Mouse (Mus musculus) kidney, postnatal 0 days (tissue): ENCODE measurements at regions not wholly inside any gene's neighbourhood (a gene's known extent, or its start where the extent isn't known, plus 50 kb on each side); places are given as distances from the start of the nearest gene placed in this dataset.

ENCODE experiments used
- ATAC-seq: fragments of 200-750 bp; cut with Nextera tagmentation; replicated peaks from 2 replicates; pipeline ENCODE4 v1.8.0; 2017; ENCODE audit warnings: low read depth, moderate number of reproducible peaks, moderate TSS enrichment, moderate library complexity; ENCODE audit not compliant: low FRiP score
- DNase-seq: peaks from one replicate; pipeline ENCODE4 v3.0.0-alpha.2; 2016; ENCODE audit warnings: low spot score
- H3K27ac ChIP-seq: fragments of 300-500 bp; sonication (generic); 2 replicates; pipeline ENCODE4 v1.5.1; 2014; ENCODE audit warnings: mild to moderate bottlenecking
- H3K27me3 ChIP-seq: fragments of 300-500 bp; sonication (generic); 2 replicates; pipeline ENCODE4 v1.6.1; 2014; ENCODE audit warnings: low read length, mixed read lengths; ENCODE audit not compliant: insufficient read depth
- H3K36me3 ChIP-seq: fragments of 300-500 bp; sonication (generic); 2 replicates; pipeline ENCODE4 v1.6.1; 2014; ENCODE audit warnings: low read length, mixed read lengths; ENCODE audit not compliant: insufficient read depth
- H3K4me1 ChIP-seq: fragments of 300-500 bp; sonication (generic); replicated peaks from 2 replicates; pipeline ENCODE4 v1.6.1; 2014; ENCODE audit warnings: antibody characterized with exemption, low read length, mixed read lengths; ENCODE audit not compliant: insufficient read depth
- H3K4me2 ChIP-seq: fragments of 300-500 bp; sonication (generic); 2 replicates; pipeline ENCODE4 v1.6.1; 2014; ENCODE audit warnings: mild to moderate bottlenecking, low read length, moderate library complexity, mixed read lengths
- H3K4me3 ChIP-seq: fragments of 300-500 bp; sonication (generic); replicated peaks from 2 replicates; pipeline ENCODE4 v1.5.1; 2014; ENCODE audit warnings: low read depth, low read length
- H3K9ac ChIP-seq: fragments of 300-500 bp; sonication (generic); 2 replicates; pipeline ENCODE4 v1.6.1; 2014; ENCODE audit warnings: low read depth, low read length
- H3K9me3 ChIP-seq: fragments of 300-500 bp; sonication (generic); replicated peaks from 2 replicates; pipeline ENCODE4 v1.6.1; 2016; ENCODE audit warnings: low read length, inconsistent platforms, mixed read lengths
- CTCF ChIP-seq: IDR thresholded peaks from 2 replicates; pipeline ENCODE4 v1.5.1; 2016; ENCODE audit warnings: antibody characterized with exemption, low read depth, mild to moderate bottlenecking, moderate library complexity
- WGBS: fragments of 180-500 bp; shearing (Covaris S2); extraction: QIAGEN DNeasy Blood & Tissue Kit; methylation state at CpG from one replicate; pipeline ENCODE4 v1.1.7; 2014; 5-methylcytosine and 5-hydroxymethylcytosine counted together

DNA sequence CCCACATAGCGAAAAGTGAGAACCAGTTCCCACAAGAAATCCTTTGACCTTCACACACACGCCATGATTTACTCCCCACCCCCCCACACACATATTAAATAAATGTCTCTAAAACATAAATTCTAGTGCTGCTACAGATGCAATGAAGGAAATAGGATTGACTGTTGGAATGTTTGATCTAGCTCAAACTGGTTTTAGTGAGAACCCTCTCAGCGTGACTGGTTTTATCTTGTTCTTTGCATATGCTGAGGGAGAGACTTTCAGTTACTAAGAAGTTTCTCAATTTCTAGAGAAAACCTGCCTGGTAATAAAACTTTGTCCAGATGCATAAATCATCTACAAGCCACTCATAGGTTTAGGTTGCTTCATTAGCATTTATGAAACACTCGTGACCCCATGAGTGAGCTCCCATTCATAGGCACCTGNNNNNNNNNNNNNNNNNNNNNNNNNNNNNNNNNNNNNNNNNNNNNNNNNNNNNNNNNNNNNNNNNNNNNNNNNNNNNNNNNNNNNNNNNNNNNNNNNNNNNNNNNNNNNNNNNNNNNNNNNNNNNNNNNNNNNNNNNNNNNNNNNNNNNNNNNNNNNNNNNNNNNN lies 66.4 kb upstream of the Hmcn1 start:
- Histone ChIP-seq H3K9me3 (no peaks in the 10 kb centered on the region), H3K4me1 (peaks cover 20% of the 10 kb centered on the region), H3K4me3 (no peak overlapping the region), H3K27me3 (no peaks in the 10 kb centered on the region), H3K27ac (peak overlapping the region; percentile 79), H3K4me2 (no peak overlapping the region), H3K36me3 (no peaks in the 10 kb centered on the region), H3K9ac (no peak overlapping the region)
- ATAC-seq (peak; percentile 80), DNase-seq (peak; percentile 61)
- WGBS: 46% methylated on average over 4 of the region's 4 CpGs
- TF ChIP-seq CTCF: no peak

- no peaks in the 10 kb centered on the region for H3K36me3 ChIP-seq
- H3K4me2 ChIP-seq: no peak overlapping the region
- DNase-seq (peak; percentile 65), ATAC-seq (no peak)
- H3K9ac ChIP-seq: no peak overlapping the region
- peak; percentile 47; the same call in 1 of the 2 replicates for TF ChIP-seq CTCF
- no peaks in the 10 kb centered on the region for H3K9me3 ChIP-seq
- H3K4me3 ChIP-seq: no peak overlapping the region
- 46% methylated on average over 9 of the region's 9 CpGs for WGBS
- peak overlapping the region; percentile 77; the same call in 1 of the 2 replicates for H3K27ac ChIP-seq
- peaks cover 25% of the 10 kb centered on the region for H3K4me1 ChIP-seq
- H3K27me3 ChIP-seq: no peaks in the 10 kb centered on the region
Observed at GRCm38 (mm10) chr1:151065090-151065567, 71.9 kb upstream of the Hmcn1 start.

- DNase-seq: peak; percentile 89
- peak; percentile 48 for TF ChIP-seq CTCF
- no peaks in the 10 kb centered on the region for H3K9me3 ChIP-seq
- H3K4me2 ChIP-seq: no peak overlapping the region
- no peaks in the 10 kb centered on the region for H3K27me3 ChIP-seq
- H3K4me1 ChIP-seq: peaks cover 25% of the 10 kb centered on the region
- peak overlapping the region; percentile 76 for H3K27ac ChIP-seq
- no peaks in the 10 kb centered on the region for H3K36me3 ChIP-seq
- no peak overlapping the region for H3K4me3 ChIP-seq
- no peak overlapping the region for H3K9ac ChIP-seq
- 46% methylated on average over 15 of the region's 15 CpGs for WGBS
- peak; percentile 86 for ATAC-seq
Observed at GRCm38 (mm10) chr1:151066379-151067128, 73.3 kb upstream of the Hmcn1 start.

DNA sequence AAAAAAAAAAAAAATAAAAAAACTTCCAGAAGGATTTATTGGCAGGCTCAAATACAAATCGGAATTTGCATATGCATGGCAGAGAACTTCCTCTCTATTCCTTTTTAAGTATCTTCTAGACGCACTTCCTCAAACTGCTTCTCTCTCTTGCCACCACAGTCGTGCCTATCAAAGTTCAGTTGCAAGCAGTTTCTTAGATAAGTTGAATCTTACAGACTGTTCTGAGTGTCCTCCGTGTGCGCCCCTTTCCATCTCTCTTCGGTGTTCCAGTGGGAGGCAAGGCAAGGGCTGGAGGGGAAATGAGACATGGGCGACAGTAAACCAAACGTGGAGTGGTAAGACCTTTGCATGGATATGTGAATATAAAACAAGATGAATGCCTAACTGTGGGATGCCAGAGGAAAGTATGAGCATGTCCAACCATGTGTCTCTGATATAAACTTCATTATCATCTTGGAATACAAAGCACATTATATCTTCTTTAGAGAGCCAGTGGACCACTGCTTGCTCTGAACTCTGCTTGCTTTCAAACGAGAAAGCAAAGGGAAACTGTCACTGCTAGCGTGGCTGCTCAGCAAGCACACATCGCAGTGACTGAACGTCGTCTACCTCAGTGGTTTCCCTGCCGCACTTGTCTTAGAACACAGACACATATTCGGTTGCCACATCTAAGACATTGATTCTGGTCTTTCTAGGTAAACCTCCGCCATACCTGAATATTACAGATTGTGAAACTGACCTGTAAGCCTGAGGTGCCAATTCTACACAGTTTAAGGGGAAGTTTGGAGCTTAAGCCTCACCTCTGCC lies 81.5 kb upstream of the Hmcn1 start:
- WGBS: 88% methylated on average over 16 of the region's 16 CpGs
- Histone ChIP-seq H3K9ac (no peak overlapping the region), H3K27me3 (no peaks in the 10 kb centered on the region), H3K27ac (no peak overlapping the region), H3K36me3 (no peaks in the 10 kb centered on the region), H3K4me2 (no peak overlapping the region), H3K4me1 (no peaks in the 10 kb centered on the region), H3K4me3 (no peak overlapping the region), H3K9me3 (no peaks in the 10 kb centered on the region)
- TF ChIP-seq CTCF: no peak
- DNase-seq (no peak), ATAC-seq (no peak)

DNA sequence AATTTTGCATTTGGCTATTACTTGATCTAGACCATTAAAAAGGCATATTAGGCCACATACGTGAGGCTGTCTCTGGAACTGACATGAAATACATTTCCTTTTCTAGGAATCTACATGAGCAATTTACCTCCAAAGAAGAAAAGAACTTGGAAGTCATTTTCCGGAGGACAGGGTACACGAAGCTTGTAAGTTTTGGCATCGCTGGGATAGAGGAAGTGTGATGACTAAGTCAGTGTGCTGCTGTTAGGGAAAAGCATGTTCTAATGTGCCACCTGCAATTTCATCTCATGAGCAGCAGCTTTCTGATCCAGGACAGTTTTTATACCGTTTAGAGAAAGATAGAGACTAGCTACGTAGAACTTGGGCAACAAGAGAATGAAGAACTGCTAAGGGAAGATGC lies 82.3 kb upstream of the Hmcn1 start:
- no peak overlapping the region for H3K4me3 ChIP-seq
- H3K36me3 ChIP-seq: no peaks in the 10 kb centered on the region
- DNase-seq (no peak), ATAC-seq (no peak)
- H3K27ac ChIP-seq: no peak overlapping the region
- 81% methylated on average over 6 of the region's 6 CpGs for WGBS
- H3K27me3 ChIP-seq: no peaks in the 10 kb centered on the region
- H3K4me2 ChIP-seq: no peak overlapping the region
- no peaks in the 10 kb centered on the region for H3K9me3 ChIP-seq
- H3K4me1 ChIP-seq: no peaks in the 10 kb centered on the region
- H3K9ac ChIP-seq: no peak overlapping the region
- no peak for TF ChIP-seq CTCF

DNA sequence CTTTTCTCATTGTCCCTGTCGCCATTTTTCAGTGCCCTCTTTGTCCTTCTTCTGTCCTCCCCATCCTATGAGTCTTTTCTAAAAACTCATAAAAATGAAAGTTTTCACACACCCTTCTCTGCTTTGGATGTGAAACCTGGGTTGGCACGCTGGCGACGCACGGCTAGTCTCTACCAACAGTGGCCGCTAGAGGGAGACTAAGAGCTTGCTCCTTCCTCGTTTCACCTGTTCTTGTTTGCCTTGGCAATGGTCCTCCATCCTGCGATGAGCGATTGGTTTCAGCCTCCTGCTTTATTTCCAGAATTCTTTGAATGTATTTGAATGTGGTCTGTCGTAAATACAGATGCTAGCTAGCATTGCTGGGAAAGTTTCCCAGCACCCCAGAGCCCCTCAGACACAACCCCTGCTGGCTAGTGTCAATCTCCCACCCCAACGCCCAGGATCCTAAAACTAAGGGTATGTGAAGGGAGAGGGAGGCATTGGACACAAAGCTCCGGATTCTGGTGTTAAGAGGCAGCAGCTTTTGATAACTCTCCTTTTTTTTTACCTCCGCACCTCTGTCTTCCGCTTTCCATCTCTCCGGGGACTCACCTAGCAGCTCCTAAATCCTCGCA lies 85.8 kb upstream of the Hmcn1 start:
- no peaks in the 10 kb centered on the region for H3K4me1 ChIP-seq
- WGBS: 29% methylated on average over 16 of the region's 16 CpGs
- DNase-seq (peak; percentile 88), ATAC-seq (peak; percentile 49; the same call in 1 of the 2 replicates)
- H3K4me2 ChIP-seq: no peak overlapping the region
- H3K4me3 ChIP-seq: no peak overlapping the region
- no peaks in the 10 kb centered on the region for H3K36me3 ChIP-seq
- H3K27me3 ChIP-seq: no peaks in the 10 kb centered on the region
- peak; percentile 95 for TF ChIP-seq CTCF
- H3K9me3 ChIP-seq: no peaks in the 10 kb centered on the region
- no peak overlapping the region for H3K27ac ChIP-seq
- H3K9ac ChIP-seq: no peak overlapping the region
